Mouse (Mus musculus) activated CD4-positive, CD25-positive, alpha-beta regulatory T cell, adult 4 months (primary cell): ENCODE results near the gene Cpa4. TPM values are rescaled to one million over a fixed set of nuclear protein-coding genes. Genes with fewer than 3 reads are reported as not detected.

Source experiments
- ATAC-seq: one replicate; pipeline ENCODE4 v1.8.0; 2017
- polyA plus RNA-seq, 2 experiments: library from polyadenylated mRNA; unstranded; fragments of 100-300 nt; shearing (Covaris generic); gene quantifications; one replicate each; pipeline ENCODE4 v1.2.1; 2017

Gene Cpa4
- polyA plus RNA-seq, 2 experiments from 2014 or later, result 0.16 TPM; not detected in 1

GRCm38 (mm10) chr6:30552628-30553027, 15.5 kb upstream of the Cpa4 start:
- ATAC-seq, result no peak

GRCm38 (mm10) chr6:30553381-30554010, 14.7 kb upstream of the Cpa4 start:
- ATAC-seq, result no peak

GRCm38 (mm10) chr6:30554092-30554491, 14.1 kb upstream of the Cpa4 start:
- no peak for ATAC-seq

DNA sequence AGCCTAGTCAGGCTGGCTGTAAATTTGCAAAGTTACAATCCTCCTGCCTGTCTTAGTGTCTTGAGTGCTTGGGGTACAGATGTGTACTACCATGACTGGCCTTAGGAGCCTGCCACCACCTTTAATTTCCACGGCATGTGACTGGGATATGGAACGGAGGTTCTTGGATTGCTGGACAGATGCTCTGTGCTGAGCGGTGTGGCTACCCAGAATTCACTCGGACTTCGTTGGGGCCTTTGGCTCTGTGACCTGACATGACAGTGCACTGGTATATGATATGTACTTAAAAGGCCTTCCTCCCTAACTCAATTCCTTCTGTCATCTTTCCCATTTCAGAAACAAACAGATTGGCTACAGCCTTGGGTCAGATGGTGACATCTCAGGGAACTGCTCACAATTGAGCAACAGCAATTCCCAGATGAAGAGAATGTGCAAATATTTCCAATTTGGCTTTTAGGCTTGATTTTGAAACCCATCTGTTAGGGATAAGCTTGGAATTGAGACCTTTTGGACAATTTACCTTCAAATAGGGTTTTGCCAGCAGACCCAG, 13.5 kb upstream of the Cpa4 start:
- ATAC-seq, result no peak

DNA sequence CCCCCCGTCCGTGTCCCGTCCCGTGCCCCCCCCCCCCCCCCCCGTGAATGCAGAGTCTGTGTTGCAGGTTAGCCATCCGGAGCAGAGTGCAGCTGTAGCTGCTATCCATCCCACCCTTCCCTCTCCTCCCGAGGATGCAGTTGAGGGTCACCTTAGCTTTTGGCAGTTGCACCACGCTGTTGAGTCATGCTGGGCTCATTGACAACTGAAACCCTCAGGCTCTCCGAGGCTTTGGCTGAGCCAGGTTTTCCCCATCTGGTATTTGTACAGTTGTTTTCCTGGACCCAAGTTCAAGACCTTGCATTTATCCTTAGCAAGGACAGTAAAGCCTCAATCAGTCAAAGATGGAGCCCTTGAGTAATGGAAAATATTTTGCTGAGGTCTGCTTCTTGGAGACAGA, 12.1 kb upstream of the Cpa4 start:
- no peak for ATAC-seq

GRCm38 (mm10) chr6:30559726-30560125, 8.4 kb upstream of the Cpa4 start:
- no peak for ATAC-seq

DNA sequence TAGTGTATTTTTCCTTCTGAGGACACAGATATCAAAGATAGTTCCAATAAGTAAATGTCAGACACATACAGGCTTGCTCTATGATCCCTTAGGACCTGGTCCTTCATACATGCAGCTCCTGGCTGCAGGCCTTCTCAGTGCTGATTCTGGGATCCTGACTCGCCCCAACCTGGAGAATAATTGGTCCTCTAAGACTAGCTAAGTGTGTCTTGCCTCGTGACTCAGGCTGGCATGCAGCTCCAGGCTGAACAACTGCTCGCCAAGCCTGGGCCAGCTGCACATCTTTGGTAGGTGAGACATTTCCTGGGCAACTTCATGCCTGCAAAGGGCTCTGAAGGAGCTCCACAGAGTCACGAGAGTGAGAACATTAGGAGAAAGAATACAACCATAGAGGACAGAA, 6.0 kb upstream of the Cpa4 start:
- no peak for ATAC-seq

DNA sequence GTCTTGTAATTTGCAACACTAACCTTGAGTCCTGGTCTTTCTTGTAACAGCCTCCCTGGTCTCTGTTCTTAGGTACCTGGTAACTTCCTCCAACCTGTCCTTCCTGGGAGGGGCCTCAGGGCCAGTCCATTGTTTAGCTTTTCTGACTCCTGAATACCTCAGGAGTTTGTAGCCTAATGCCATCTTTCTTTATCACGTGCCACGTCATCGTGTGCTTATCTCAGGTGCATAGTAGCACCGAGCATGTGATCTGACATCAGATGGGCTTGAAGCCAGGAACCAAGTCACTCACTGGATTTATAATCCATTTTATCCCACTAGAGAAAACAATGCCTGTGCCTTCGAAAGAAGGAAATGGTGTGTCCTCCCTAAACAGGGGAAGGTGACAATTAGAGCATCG, 4.6 kb upstream of the Cpa4 start:
- ATAC-seq, result no peak

DNA sequence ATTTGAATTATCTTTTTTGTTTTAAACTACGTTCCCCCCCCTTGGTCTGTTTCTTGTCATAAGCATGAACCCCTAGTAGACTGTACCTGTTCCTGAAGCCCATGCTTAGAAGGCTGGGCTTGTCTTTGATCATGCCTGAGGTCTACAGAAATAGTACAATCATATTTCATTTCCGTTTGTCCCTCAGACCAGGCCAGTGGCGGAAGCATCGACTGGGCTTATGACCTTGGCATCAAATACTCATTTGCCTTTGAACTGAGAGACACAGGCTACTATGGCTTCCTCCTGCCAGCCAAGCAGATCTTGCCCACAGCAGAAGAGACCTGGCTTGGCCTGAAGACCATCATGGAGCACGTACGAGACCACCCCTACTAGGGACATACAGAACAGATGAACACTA, 4.1 kb upstream of the Cpa4 start:
- no peak for ATAC-seq

DNA sequence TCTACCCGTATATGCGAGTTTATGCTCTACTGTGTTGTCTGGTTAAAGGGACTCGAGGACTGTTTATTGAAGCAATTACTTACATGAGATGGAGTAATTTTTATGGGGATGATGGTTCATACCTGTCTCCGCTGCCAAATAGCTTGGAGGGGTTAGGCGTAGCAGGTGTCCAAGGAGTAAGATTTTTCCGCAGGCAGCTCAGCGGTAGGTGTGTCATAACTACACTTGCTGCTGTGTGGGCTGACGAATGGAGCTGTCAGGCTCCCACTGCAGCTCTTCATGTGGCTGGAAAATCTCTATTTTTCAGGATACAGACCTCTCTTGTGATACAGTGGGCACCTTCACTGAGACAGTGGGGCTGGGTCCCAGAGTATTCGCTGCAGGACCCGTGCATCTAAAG, 1.2 kb downstream of the Cpa4 start:
- ATAC-seq, result no peak

- ATAC-seq, result no peak
Measured at GRCm38 (mm10) chr6:30570012-30570411, 1.8 kb downstream of the Cpa4 start.

- ATAC-seq, result no peak
Measured at GRCm38 (mm10) chr6:30572456-30573311, 4.5 kb downstream of the Cpa4 start.

DNA sequence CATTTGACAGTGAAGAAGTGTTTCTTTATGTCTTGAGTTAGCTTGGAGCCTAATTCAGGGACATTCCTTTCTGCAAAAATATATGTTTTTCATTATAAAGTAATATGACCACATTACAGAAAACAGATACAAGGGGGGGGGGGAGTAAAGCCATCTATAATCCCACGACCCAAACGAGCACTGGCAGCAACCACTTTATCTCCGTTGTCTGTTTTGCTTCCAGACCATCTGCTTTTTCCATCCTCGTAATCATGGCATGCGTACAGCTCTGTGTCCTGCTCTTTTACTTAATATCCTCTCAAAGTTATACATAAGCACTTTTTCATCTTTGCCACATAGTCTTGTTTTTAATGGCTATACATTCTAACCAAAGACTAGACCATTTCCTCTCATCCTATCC, 5.2 kb downstream of the Cpa4 start:
- no peak for ATAC-seq

DNA sequence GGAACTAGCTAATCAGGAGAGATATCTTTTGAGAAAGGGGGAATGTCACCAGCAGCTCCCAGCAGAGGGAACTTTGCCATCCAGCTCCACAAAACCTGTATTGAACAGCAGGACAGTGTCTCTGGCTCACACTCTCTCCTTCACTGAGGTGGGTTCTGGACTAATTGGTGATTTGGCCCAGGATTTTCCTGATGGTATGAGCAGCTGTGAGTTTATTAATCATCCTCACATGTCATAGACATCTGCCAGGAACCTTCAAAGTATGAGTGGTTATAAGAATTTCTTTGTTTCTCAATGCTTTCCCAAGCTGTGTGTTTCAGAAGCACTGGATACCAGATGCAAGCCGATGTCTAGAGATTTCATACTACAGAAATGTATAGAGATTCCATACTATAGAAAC, 6.8 kb downstream of the Cpa4 start:
- no peak for ATAC-seq

DNA sequence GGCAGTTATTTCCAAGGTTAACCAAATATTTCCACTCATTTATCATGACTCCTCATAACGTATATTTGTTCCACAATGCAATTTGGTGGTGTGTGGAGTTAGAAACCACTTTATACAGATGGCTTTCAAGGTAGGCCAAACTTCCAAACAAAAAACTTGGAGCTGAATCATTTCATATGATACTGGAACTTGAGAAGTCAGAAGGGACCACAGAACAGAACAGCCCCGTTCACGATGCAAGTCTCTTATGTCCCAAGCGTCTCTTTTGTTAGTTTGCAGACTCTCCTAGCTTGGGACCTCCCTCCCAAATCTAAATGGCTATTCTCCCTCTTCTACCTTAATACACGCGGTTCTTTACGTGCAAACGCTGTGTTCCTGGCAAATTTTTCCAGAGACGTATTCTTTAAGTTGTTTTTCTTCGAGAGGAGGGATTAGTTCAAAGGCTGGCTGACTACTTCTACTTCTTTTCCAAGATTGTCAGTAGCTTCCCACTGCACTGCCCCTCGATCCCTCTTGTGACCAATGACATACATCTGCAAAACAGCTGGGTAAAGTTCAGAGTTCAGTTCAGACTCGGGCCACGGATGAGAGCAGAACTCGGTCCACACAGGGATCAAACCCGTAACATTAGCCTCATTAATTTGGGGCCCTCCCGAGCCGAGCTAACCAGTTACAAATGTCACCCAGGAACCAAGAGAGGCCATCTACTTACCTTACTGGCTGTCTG, 8.5 kb downstream of the Cpa4 start:
- ATAC-seq, result no peak

- ATAC-seq, result no peak
Measured at GRCm38 (mm10) chr6:30579961-30580840, 12.0 kb downstream of the Cpa4 start.

- ATAC-seq, result no peak
Measured at GRCm38 (mm10) chr6:30580841-30581176, 12.6 kb downstream of the Cpa4 start.

DNA sequence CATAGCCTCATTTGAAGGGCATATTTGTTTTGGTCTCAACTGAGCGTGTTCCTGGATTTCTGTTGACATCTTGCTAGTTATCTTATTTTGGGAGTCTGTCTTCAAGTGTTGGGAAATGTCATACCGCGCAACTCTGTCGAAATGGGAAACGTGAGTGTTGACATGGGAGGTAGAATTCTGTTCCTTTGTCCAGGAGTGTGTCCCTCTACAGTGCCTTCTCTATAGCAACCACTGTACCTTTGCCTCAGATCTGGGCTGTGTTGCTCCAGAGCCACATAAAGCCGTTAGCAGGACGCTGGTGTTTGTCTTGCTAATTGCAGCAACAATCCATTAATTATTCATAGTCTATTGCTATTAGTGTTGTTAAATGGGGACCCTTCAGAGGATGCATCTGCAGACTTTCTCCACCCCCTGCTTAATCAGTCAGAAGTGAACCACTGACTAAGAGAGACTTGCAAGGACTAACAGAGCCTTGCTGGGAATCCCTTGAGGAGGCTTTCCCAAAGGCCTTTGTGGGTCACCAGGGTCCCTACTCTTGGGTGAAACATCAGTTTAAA, 18.8 kb downstream of the Cpa4 start:
- ATAC-seq, result no peak

- no peak for ATAC-seq
Measured at GRCm38 (mm10) chr6:30589819-30590218, 21.6 kb downstream of the Cpa4 start.

GRCm38 (mm10) chr6:30591851-30592404, 23.8 kb downstream of the Cpa4 start:
- peak; percentile 92 for ATAC-seq

- no peak for ATAC-seq
Measured at GRCm38 (mm10) chr6:30592417-30592974, 24.3 kb downstream of the Cpa4 start.
